Mouse (Mus musculus) embryonic facial prominence, embryonic 12.5 days (tissue): Measurements from ENCODE around the gene Nup133. TPM values are rescaled to one million over a fixed set of nuclear protein-coding genes. Genes with fewer than 3 reads are reported as not detected.
"Not testable (repeated sequence)": the region's sequence is repeated elsewhere in the genome, so short reads cannot be mapped to it uniquely, and the experiment has no call there.

Experiments
- ATAC-seq: fragments of 200-750 bp; cut with Nextera tagmentation; 2 replicates; pipeline ENCODE4 v1.8.0; 2017; ENCODE audit not compliant: insufficient number of reproducible peaks, insufficient read depth, low FRiP score, low TSS enrichment
- H3K27ac ChIP-seq: fragments of 300-500 bp; sonication (generic); 2 replicates; pipeline ENCODE4 v1.5.1; 2016; ENCODE audit warnings: mild to moderate bottlenecking
- H3K27me3 ChIP-seq: fragments of 300-500 bp; sonication (generic); 2 replicates; pipeline ENCODE4 v1.6.1; 2016; ENCODE audit warnings: mild to moderate bottlenecking, moderate library complexity
- H3K36me3 ChIP-seq: fragments of 300-500 bp; sonication (generic); 2 replicates; pipeline ENCODE4 v1.6.1; 2016; ENCODE audit warnings: mild to moderate bottlenecking
- H3K4me1 ChIP-seq: fragments of 300-500 bp; sonication (generic); 2 replicates; pipeline ENCODE4 v1.6.1; 2016
- H3K4me2 ChIP-seq: fragments of 300-500 bp; sonication (generic); replicated peaks from 2 replicates; pipeline ENCODE4 v1.6.1; 2016; ENCODE audit warnings: mild to moderate bottlenecking, moderate library complexity
- H3K4me3 ChIP-seq: fragments of 300-500 bp; sonication (generic); 2 replicates; pipeline ENCODE4 v1.5.1; 2016; ENCODE audit warnings: mild to moderate bottlenecking
- H3K9ac ChIP-seq: fragments of 300-500 bp; sonication (generic); 2 replicates; pipeline ENCODE4 v1.6.1; 2016; ENCODE audit warnings: mild to moderate bottlenecking, moderate library complexity
- H3K9me3 ChIP-seq: fragments of 300-500 bp; sonication (generic); 2 replicates; pipeline ENCODE4 v1.6.1; 2016; ENCODE audit warnings: mild to moderate bottlenecking, moderate library complexity
- WGBS: fragments of 180-500 bp; shearing (Covaris S2); methylation state at CpG from one replicate; pipeline ENCODE4 v1.1.7; 2016; 5-methylcytosine and 5-hydroxymethylcytosine counted together
- polyA plus RNA-seq: library from polyadenylated mRNA; unstranded; fragments of >200 nt; fragmentation: Nextera tagmentation; extraction: Ambion mirVana; gene quantifications from 2 replicates; pipeline ENCODE4 v1.2.1, GENCODE M21; 2016

The Nup133 gene
- polyA plus RNA-seq, 1 experiment from 2014 or later, result 52.0 TPM

DNA sequence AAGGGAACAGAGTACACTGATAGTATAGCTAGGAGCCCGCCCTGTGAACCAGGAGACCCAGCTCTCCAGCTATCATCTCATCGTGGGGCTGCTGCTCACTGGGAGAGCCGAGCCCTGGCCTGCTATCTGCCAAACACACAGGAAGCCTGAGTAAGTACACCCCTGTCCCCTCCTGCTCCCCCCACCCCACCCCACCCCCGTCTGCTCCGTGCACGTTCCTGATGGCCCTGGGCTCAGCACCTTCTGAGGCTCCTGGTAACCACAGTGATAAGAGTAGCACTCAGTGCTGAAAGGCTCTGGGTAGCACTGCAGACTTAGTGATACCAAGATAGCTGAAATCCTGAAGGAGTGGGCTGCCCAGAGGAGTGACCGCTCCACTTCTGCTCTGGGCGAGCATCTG is 29.9 kb upstream of the Nup133 start:
- H3K27me3 ChIP-seq, result no peaks in the 10 kb centered on the region
- peaks cover 8% of the 10 kb centered on the region; the same call in 1 of the 2 replicates for H3K4me1 ChIP-seq
- no peaks in the 10 kb centered on the region for H3K9me3 ChIP-seq
- WGBS, result 70% methylated on average over 8 of the region's 8 CpGs
- no peaks in the 10 kb centered on the region for H3K36me3 ChIP-seq
- no peak for ATAC-seq
- no peak overlapping the region for H3K4me2 ChIP-seq
- H3K27ac ChIP-seq, result no peak overlapping the region
- no peak overlapping the region for H3K4me3 ChIP-seq
- H3K9ac ChIP-seq, result no peak overlapping the region; the same call in 1 of the 2 replicates

DNA sequence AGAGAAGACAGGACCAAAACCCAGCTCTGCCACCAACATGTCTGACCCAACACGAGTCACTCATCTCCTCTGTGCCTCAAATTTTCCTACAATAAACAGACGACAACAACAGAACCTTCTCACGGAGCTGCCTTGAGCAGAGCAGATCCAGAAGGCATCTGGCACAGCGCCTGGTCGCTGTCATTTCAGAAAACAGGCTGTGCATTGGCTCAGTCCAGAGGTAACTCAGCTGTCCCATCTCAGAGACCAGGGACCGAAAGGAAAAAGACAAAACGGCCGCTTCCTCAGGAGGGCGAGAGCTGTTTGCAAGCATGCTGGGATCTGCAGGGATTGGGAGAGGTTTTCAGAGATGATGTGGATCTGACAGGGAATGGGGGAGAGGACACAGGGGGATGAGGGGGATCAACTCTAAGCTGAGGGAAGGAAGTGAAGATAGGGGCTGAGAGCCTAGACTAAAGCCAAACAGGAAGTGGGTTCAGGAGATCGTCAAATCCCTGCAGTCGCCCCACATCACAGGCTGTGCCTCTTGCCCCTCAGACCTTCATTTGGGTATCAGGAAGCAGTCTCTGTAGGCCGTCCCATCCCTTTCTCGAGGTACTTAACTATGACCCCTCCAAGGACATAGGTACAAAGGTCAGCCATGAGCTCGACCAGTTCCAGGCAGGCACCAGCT is 29.2 kb upstream of the Nup133 start:
- Histone ChIP-seq H3K36me3 (no peaks in the 10 kb centered on the region), H3K9ac (no peak overlapping the region; the same call in 1 of the 2 replicates), H3K9me3 (no peaks in the 10 kb centered on the region), H3K4me2 (no peak overlapping the region), H3K27me3 (no peaks in the 10 kb centered on the region), H3K4me1 (peaks cover 8% of the 10 kb centered on the region; the same call in 1 of the 2 replicates), H3K4me3 (no peak overlapping the region), H3K27ac (no peak overlapping the region)
- ATAC-seq, result no peak
- WGBS, result 60% methylated on average over 14 of the region's 14 CpGs

DNA sequence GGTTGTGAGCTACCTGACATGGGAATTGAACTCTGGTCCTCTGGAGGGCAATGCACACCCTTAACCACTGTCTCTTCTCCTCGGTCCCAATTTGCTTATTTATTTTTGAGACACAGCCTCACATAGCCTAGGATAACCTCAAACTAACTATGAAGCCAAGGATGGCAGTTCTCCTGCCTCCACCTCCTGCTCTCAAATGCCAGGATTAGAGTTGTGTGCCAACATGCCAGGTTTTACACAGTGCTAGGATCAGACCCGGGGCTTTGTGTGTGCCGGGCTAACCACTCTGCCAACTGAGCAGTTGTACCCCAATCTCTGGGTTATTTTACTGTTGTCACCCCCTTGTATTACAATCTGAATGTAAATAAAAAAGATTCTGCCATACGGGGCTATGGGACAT is 28.4 kb upstream of the Nup133 start:
- Histone ChIP-seq H3K36me3 (no peaks in the 10 kb centered on the region), H3K9ac (no peak overlapping the region), H3K9me3 (no peaks in the 10 kb centered on the region), H3K27ac (no peak overlapping the region), H3K4me2 (no peak overlapping the region), H3K27me3 (no peaks in the 10 kb centered on the region), H3K4me1 (peaks cover 8% of the 10 kb centered on the region; the same call in 1 of the 2 replicates), H3K4me3 (no peak overlapping the region)
- no peak for ATAC-seq
- WGBS, result 87% methylated on average over 4 of the region's 4 CpGs

DNA sequence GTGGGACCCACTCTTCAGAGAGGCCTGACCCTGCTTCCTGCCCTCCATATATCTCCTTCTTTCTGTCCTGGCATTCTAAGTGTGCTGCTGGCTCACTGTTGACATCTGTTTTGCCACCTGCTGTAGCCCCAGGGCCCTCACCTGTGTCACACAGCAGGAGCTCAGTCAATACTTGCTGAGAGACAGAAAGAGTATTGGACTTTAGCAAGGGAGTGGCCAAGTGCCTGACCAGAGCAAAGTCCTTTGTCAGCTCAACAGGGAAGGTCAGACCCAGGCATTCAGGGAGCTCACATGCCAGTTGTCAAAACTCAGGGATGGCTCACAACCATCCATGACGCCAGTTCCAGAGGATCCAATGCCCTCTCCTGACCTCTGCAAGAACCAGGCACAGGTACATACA is 24.4 kb upstream of the Nup133 start:
- Histone ChIP-seq H3K27ac (no peak overlapping the region), H3K4me2 (no peak overlapping the region), H3K9ac (no peak overlapping the region), H3K4me3 (no peak overlapping the region), H3K9me3 (no peaks in the 10 kb centered on the region), H3K4me1 (no peaks in the 10 kb centered on the region; the same call in 1 of the 2 replicates), H3K36me3 (no peaks in the 10 kb centered on the region), H3K27me3 (no peaks in the 10 kb centered on the region)
- ATAC-seq, result no peak
- 65% methylated on average over 1 of the region's 1 CpGs for WGBS

DNA sequence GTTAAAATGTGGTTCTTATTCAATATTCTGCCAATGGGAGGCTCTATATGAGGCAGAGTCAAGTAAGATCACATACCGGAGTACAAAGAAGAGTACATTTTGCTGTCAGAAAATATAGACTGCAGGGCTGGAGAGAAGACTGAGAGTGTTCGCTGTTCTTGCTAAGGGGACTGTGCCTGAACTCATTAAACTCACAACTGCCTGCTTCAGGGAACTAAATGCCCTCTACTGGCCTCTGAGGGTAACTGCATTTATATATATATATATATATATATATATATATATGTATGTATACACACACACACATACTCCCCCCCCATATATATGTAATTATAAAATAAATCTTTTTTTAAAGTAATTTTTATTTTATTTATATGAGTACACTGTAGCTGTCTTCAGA is 17.8 kb upstream of the Nup133 start:
- H3K27me3 ChIP-seq, result no peaks in the 10 kb centered on the region
- H3K9me3 ChIP-seq, result no peaks in the 10 kb centered on the region
- peaks cover 25% of the 10 kb centered on the region for H3K36me3 ChIP-seq
- WGBS, result 70% methylated on average over 2 of the region's 2 CpGs
- H3K9ac ChIP-seq, result no peak overlapping the region
- no peak for ATAC-seq
- no peak overlapping the region for H3K4me3 ChIP-seq
- H3K4me2 ChIP-seq, result no peak overlapping the region
- no peak overlapping the region for H3K27ac ChIP-seq
- H3K4me1 ChIP-seq, result no peaks in the 10 kb centered on the region

DNA sequence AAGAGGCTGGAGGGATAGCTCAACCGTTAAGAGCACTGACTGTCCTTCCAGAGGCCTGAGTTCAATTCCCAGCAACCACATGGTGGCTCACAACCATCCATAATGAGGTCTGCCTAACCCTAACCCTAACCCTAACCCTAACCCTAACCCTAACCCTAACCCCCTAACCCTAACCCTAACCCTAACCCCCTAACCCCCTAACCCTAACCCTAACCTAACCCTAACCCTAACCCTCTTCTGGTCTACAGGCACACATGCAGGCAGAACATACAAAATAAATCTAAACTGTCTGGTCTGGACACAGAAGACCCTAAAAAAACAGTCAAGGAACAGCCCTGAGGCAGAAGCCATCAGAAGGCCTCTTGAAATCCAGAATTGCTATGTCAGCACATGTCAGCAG is 12.3 kb upstream of the Nup133 start:
- WGBS, result 62% methylated on average over 1 of the region's 1 CpGs
- H3K4me1 ChIP-seq, result no peaks in the 10 kb centered on the region
- H3K27me3 ChIP-seq, result no peaks in the 10 kb centered on the region
- H3K27ac ChIP-seq, result no peak overlapping the region
- H3K36me3 ChIP-seq, result peaks cover 42% of the 10 kb centered on the region
- H3K4me3 ChIP-seq, result no peak overlapping the region
- no peak overlapping the region for H3K4me2 ChIP-seq
- no peaks in the 10 kb centered on the region for H3K9me3 ChIP-seq
- no peak for ATAC-seq
- H3K9ac ChIP-seq, result no peak overlapping the region

DNA sequence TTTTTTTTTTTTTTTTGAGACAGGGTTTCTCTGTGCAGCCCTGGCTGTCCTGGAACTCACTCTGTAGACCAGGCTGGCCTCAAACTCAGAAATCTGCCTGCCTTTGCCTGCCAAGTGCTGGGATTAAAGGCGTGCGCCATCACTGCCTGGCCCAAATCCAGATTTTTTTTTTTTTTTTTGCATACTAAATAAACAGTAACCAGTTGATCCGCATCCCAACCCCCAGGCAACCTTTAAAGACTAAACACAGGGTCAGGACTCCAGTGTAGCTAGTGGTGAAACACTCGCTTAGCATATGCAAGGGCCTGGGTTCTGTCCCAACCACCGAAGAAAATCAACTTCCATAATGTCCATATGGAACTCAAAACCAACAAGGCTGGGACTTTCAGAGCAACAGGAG is 11.5 kb upstream of the Nup133 start:
- H3K4me1 ChIP-seq, H3K4me3 ChIP-seq, H3K27ac ChIP-seq, H3K9ac ChIP-seq, H3K27me3 ChIP-seq, ATAC-seq, H3K4me2 ChIP-seq, H3K9me3 ChIP-seq: not testable (repeated sequence)
- 85% methylated on average over 5 of the region's 5 CpGs for WGBS
- H3K36me3 ChIP-seq, result peaks cover 44% of the 10 kb centered on the region

DNA sequence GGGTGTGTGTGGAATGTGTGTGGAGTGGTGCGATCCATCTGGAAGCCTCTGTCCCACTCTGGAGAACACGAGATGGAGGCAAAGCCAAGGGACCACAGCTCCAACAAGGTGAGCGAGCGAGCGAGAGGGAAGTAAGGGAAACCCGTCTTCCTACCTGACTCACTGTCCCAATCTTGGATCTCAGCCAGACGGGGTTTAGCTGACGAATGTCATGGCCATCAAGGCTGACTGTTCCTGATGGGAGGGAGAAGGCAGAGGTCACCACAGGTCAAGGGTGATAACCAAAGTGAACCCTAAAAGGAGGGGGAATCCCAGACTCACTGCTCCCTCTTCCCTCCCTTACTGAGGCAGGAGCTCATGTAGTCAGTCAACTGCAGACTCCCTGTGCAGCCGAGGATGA is 11.0 kb upstream of the Nup133 start:
- WGBS, result 87% methylated on average over 9 of the region's 9 CpGs
- no peak overlapping the region for H3K9ac ChIP-seq
- H3K4me2 ChIP-seq, result no peak overlapping the region
- no peaks in the 10 kb centered on the region for H3K27me3 ChIP-seq
- ATAC-seq, result no peak
- H3K9me3 ChIP-seq, result no peaks in the 10 kb centered on the region
- no peaks in the 10 kb centered on the region for H3K4me1 ChIP-seq
- H3K4me3 ChIP-seq, result no peak overlapping the region
- no peak overlapping the region for H3K27ac ChIP-seq
- peaks cover 46% of the 10 kb centered on the region for H3K36me3 ChIP-seq

DNA sequence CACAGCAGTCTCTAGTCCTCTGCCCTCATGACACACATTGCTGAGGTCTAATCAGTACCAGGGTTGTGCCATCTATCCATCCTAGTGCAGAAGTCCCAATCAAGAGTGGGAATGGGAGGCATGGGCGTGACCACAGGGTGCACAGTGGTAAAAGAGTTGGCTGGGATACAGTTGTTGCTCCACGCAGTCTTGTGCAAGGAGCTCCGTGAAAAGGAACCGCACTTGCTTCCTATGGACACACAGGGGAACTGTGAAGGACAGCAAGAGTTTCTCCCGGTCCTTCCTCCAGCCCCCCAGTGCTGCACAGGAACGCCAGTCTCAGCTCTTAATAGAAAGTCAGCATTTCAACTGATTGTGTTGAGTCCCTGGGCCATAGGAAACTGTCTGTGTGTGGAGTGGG is 10.4 kb upstream of the Nup133 start:
- Histone ChIP-seq H3K4me1 (no peaks in the 10 kb centered on the region), H3K27me3 (no peaks in the 10 kb centered on the region), H3K27ac (no peak overlapping the region), H3K4me3 (no peak overlapping the region), H3K36me3 (peaks cover 46% of the 10 kb centered on the region), H3K4me2 (no peak overlapping the region), H3K9me3 (no peaks in the 10 kb centered on the region), H3K9ac (no peak overlapping the region)
- WGBS, result 91% methylated on average over 6 of the region's 6 CpGs
- ATAC-seq, result no peak

DNA sequence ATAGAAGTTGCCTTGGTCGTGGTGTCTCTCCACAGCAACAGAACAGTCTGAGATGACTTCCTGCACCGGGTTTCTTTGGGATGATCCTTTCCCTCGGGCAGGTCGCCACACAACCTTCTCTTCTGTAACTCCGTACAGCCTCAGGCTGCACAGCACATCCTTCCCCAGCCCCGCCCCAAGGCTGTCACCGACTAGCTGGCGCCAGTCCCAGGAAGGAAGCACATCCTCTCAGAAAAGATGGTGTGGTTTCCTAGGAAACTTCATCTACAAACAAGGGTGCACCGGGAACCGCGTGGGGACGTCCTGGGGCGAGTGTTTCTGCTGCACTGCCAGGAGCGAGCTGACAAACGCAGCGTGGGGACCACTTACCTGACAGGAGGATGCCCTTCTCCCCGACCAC is 9.1 kb upstream of the Nup133 start:
- H3K9ac ChIP-seq, result no peak overlapping the region
- WGBS, result 83% methylated on average over 17 of the region's 17 CpGs
- H3K4me3 ChIP-seq, result no peak overlapping the region
- no peak overlapping the region for H3K4me2 ChIP-seq
- peaks cover 48% of the 10 kb centered on the region for H3K36me3 ChIP-seq
- no peaks in the 10 kb centered on the region for H3K9me3 ChIP-seq
- H3K27me3 ChIP-seq, result no peaks in the 10 kb centered on the region
- no peak for ATAC-seq
- H3K27ac ChIP-seq, result no peak overlapping the region
- no peaks in the 10 kb centered on the region for H3K4me1 ChIP-seq

DNA sequence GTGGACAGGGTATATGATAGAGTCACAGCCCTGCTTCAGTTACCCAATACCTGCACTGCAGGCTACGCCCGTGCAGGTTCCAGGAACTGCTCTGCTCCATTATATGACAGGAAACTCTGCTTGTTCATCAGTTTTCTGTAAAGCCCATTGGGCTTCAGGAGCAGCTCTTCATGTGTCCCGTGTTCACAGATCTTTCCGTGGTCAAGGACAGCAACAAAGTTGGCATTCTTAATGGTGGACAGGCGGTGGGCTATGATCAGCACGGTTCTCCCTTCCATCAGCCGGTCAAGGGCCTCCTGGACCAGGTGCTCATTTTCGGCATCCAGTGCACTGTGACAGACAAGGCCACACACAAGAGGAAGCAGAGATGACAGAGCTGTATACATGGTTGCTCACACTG is 5.2 kb upstream of the Nup133 start:
- Histone ChIP-seq H3K9me3 (no peaks in the 10 kb centered on the region), H3K4me2 (no peak overlapping the region), H3K4me3 (no peak overlapping the region), H3K27me3 (no peaks in the 10 kb centered on the region), H3K4me1 (no peaks in the 10 kb centered on the region), H3K9ac (no peak overlapping the region), H3K27ac (no peak overlapping the region), H3K36me3 (peaks cover 28% of the 10 kb centered on the region; the same call in 1 of the 2 replicates)
- 86% methylated on average over 8 of the region's 8 CpGs for WGBS
- ATAC-seq, result no peak

DNA sequence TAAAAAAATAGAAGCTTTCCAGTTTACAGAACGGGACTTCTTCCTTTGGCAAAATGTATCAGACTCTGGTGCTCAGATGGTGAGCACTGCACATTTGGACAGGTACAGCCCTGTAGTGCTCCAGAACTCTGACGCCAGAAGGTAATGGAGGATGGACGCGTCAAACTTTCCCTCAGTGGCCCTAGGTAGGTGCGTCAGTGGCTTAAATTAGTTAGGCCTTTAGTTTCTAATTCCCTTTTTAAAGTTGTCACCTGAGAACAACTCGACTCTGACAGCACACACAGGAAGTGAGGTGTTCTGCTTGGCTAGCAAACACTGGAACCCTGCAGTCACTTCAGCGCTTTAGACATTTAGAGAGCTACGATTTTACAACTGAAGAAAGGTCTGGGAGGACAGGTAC is 4.6 kb upstream of the Nup133 start:
- no peaks in the 10 kb centered on the region for H3K27me3 ChIP-seq
- WGBS, result 87% methylated on average over 8 of the region's 8 CpGs
- H3K4me2 ChIP-seq, result no peak overlapping the region
- H3K9me3 ChIP-seq, result no peaks in the 10 kb centered on the region
- H3K4me3 ChIP-seq, result no peak overlapping the region
- H3K27ac ChIP-seq, result no peak overlapping the region
- H3K4me1 ChIP-seq, result no peaks in the 10 kb centered on the region
- no peak for ATAC-seq
- H3K36me3 ChIP-seq, result peaks cover 27% of the 10 kb centered on the region; the same call in 1 of the 2 replicates
- H3K9ac ChIP-seq, result no peak overlapping the region
